Mouse (Mus musculus): ENCODE measurements at regions not wholly inside any gene's neighbourhood (a gene's known extent, or its start where the extent isn't known, plus 50 kb on each side); places are given as distances from the start of the nearest gene placed in this dataset.
"Not testable (repeated sequence)": the region's sequence is repeated elsewhere in the genome, so short reads cannot be mapped to it uniquely, and the experiment has no call there.

DNA sequence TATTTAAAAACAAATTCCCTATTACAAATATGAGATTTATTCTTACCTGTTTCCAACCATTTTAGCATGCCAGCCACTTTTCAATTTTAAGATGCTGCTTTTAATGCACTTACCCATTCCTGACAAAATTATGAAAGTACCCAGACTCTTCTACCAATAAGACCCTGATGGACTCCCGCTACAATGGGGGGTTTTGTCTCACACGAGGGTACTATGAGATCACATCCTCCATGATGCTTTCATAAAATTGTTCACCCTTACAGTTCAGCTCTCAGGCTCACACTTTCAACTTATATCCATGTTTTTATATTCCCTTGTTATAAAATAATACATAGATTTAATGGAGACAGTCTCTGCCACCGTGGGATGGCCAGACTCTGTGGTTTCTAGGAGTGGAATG lies 68.1 kb upstream of the Adamts18 start:
- no peak for DNase-seq

DNA sequence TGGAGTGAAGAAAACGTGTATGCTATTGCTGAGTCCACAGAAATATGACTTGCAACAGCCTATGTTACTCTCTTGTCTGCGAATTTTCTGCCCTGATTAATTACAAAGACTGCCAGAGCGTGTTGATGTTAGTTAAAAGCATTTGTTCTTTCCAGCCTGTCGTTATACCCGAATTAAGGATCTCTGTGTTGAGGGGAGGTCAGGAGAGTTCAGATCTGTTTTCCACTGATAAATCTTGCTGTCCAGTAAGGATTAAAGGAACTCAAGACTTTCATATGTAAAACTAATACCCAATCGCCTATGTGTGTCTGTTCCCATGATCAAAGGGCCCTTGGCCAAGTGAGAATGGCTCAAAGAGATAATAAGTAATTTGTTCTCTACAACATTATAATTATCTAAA lies 68.7 kb upstream of the Adamts18 start:
- DNase-seq = no peak

GRCm38 (mm10) chr8:113920306-113920705 lies 71.8 kb upstream of the Adamts18 start:
- no peak for DNase-seq

- no peak for DNase-seq
Observed at GRCm38 (mm10) chr8:113923381-113923780, 74.8 kb upstream of the Adamts18 start.

- DNase-seq = no peak
Observed at GRCm38 (mm10) chr8:113953721-113954120, 105.2 kb upstream of the Adamts18 start.

- DNase-seq = no peak
Observed at GRCm38 (mm10) chr8:113956439-113957043, 108.0 kb upstream of the Adamts18 start.

GRCm38 (mm10) chr8:113957821-113958220 lies 109.3 kb upstream of the Adamts18 start:
- no peak for DNase-seq

- no peak for DNase-seq
Observed at GRCm38 (mm10) chr8:113975810-113976209, 127.3 kb upstream of the Adamts18 start.

- DNase-seq = no peak
Observed at GRCm38 (mm10) chr8:113976626-113977025, 128.1 kb upstream of the Adamts18 start.

GRCm38 (mm10) chr8:113977072-113977471 lies 128.5 kb upstream of the Adamts18 start:
- DNase-seq = no peak

DNA sequence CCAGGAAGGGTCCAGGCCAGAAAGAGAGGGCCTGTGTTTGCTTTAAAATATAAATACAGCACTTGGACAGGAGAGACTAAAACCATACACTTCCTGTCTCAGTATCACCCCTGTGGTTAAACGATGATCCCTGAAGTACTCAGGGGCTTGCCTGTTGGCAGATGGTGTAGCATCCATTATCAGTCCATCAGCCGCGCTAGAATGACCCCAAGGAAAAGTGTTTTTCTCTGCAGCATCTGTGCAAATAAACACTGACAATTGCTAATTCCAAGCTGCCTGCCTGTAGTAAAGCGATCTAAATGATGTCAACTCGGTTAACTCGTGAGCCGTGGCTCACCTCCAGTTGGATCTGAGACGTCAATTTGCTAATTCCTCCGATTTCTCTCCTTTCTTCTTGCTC lies 130.4 kb upstream of the Adamts18 start:
- DNase-seq = no peak

- DNase-seq = no peak
Observed at GRCm38 (mm10) chr8:113979837-113980236, 131.3 kb upstream of the Adamts18 start.

- no peak for DNase-seq
Observed at GRCm38 (mm10) chr8:113981339-113981738, 132.8 kb upstream of the Adamts18 start.

DNA sequence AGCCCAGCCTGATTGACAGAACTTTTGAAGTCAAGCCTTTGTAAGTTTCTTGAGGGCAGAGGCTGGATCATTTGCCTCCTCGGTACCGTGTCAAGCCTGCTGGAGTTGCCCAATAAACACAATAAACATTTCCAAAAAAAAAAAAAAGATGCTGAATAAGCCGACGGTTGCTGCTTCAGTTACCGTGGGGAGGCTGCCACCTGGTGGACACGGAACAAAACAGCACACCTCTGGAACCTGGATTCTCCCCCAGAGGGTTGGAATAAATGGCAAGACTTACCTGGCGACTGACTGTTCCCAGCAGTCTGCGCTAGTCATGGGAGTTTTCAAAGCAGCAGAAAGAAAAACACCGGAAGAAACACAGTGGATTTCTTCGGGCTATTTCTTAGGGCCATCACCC lies 136.3 kb upstream of the Adamts18 start:
- DNase-seq = peak; percentile 66

- DNase-seq = no peak
Observed at GRCm38 (mm10) chr8:113985471-113985870, 136.9 kb upstream of the Adamts18 start.

DNA sequence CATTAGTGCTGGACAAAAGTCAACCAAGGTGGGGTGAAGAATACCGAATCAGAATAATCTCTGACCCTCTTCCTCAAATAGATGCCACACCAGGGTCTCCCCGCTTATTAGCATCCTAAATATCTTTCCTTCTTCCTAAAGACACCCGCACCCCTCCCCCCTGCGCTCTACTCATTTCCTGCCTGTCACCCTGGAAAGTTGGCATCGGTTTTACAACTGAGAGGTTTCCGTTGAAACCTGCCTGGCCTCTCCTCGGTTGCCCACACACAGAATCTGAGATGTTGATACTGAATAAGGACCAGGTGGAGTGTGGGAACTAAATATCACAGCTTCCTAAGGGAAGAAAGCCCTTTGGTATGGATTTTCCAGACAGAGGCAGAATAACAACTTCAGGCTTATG lies 137.4 kb upstream of the Adamts18 start:
- DNase-seq = no peak

DNA sequence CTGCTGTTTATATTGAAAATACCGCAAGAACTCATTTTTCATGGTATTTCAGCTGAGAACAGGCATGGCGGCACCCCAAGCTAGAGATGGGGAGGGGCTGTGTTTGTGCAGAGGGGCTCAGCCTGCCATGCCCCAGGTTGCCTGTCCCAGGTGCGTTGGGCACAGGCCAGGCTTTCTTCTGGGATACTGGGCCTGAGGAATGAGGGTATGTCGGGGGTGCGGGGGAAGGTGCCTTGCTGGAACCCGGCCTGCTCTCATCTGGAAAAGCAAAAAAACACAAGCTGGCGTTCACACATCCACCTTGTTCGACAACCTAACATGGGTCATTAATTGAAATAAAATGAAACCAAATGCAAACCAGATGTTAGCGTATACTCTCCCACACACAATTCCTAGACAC lies 142.2 kb upstream of the Adamts18 start:
- DNase-seq = no peak

DNA sequence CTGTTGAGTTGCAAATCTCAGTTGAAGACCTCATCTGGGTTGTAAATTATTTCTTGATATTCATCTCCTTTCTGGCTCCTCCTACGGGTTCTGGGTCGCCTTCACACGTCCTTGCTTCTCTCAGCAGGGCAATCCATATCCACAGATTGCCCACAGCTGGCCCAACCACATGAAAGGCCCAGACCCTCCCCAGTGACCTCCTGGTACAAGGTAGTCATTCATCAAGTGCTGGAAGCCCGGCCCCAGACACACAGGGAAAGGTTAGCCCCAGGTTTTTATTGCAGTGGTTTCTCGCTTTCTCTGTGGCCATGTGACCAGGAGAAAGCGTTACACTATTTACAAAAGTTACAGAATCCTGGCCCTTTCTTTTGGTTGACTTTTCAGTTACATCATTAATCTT lies 134.5 kb upstream of the Nudt7 start:
- no peak for DNase-seq

GRCm38 (mm10) chr8:114001674-114002073 lies 131.7 kb upstream of the Nudt7 start:
- DNase-seq = no peak

GRCm38 (mm10) chr8:114004436-114004835 lies 128.9 kb upstream of the Nudt7 start:
- DNase-seq = no peak

- no peak for DNase-seq
Observed at GRCm38 (mm10) chr8:114006587-114006986, 126.8 kb upstream of the Nudt7 start.

- no peak for DNase-seq
Observed at GRCm38 (mm10) chr8:114007103-114007502, 126.3 kb upstream of the Nudt7 start.

- peak; percentile 4 for DNase-seq
Observed at GRCm38 (mm10) chr8:114018364-114018763, 115.0 kb upstream of the Nudt7 start.

- not testable (repeated sequence) for DNase-seq
Observed at GRCm38 (mm10) chr8:114030141-114030540, 103.2 kb upstream of the Nudt7 start.

DNA sequence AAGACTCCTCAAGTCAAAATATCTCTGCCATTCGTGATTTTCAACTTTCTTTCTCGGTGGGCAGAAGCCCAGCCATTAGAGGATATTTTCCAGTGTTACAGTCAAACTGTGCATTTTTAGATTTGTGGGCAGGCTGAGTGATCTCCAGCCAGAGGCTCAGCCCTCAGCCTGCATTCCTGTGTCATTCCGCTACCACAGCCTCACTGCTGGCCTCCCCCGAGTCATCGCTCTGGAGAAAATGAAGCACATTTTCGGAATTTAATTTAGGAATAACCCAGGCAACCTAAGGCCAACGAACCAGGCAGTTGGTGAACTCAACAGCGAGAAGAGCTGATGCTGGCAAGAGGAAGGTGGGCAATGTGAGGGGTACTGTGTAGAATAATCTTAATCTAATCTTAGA lies 80.9 kb upstream of the Nudt7 start:
- no peak for DNase-seq

DNA sequence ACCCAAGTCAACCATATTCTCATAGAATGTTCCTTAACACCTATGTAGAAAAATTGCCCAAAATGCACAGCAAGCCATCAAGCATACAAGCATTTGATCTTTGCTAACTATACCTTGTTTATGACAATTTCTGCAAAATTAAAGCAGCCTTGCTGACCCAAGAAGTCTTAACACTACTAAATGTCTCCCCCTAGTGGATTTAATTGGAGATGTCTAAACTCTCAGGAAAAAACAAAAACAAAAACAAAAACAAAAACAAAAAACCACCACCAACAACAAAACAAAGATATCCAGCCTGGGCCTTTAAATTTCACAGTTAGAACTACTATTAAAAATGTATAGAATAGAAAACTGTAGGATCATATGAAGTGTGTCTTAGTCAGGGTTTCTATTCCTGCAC lies 69.8 kb upstream of the Nudt7 start:
- DNase-seq = no peak

Data from kidney, adult 18-20 months (tissue).